Mouse (Mus musculus): ENCODE measurements around the gene Tex46. TPM values are rescaled to one million over a fixed set of nuclear protein-coding genes. Genes with fewer than 3 reads are reported as not detected.

Tex46 gene
- polyA plus RNA-seq, 1 experiment from 2014 or later: not detected

GRCm38 (mm10) chr4:136638230-136638750 lies 28.1 kb downstream of the Tex46 start:
- Histone ChIP-seq H3K9me3 (ENCODE audit: control insufficient read depth, low read length) (no peaks in the 10 kb centered on the region), H3K4me2 (ENCODE audit: low read length) (peak overlapping the region; percentile 69), H3K27me3 (replicated peaks; ENCODE audit: control insufficient read depth, insufficient read depth, low read length) (no peaks in the 10 kb centered on the region), H3K9ac (ENCODE audit: low read depth, low read length) (peak overlapping the region; percentile 60), H3K4me3 (ENCODE audit: low read length) (peak overlapping the region; percentile 47), H3K27ac (ENCODE audit: low read depth, low read length) (no peak overlapping the region), H3K4me1 (ENCODE audit: control insufficient read depth, insufficient read depth, low read depth, low read length) (peaks cover 11% of the 10 kb centered on the region), H3K36me3 (ENCODE audit: control insufficient read depth, insufficient read depth, low read length) (no peaks in the 10 kb centered on the region)
- 29% methylated on average over 7 of the region's 7 CpGs for whole genome bisulfite sequencing
- ATAC-seq: peak; percentile 19

GRCm38 (mm10) chr4:136638890-136639289 lies 28.7 kb downstream of the Tex46 start:
- Histone ChIP-seq H3K4me1 (ENCODE audit: control insufficient read depth, insufficient read depth, low read depth, low read length) (peaks cover 11% of the 10 kb centered on the region), H3K36me3 (ENCODE audit: control insufficient read depth, insufficient read depth, low read length) (no peaks in the 10 kb centered on the region), H3K4me3 (ENCODE audit: low read length) (peak overlapping the region; percentile 15; the same call in 1 of the 2 replicates), H3K9ac (ENCODE audit: low read depth, low read length) (peak overlapping the region; percentile 1; the same call in 1 of the 2 replicates), H3K9me3 (ENCODE audit: control insufficient read depth, low read length) (no peaks in the 10 kb centered on the region), H3K27ac (ENCODE audit: low read depth, low read length) (0 out of 2 replicates have a peak overlapping the region, but pooled peaks have one; percentile 4), H3K4me2 (ENCODE audit: low read length) (peak overlapping the region; percentile 25), H3K27me3 (replicated peaks; ENCODE audit: control insufficient read depth, insufficient read depth, low read length) (no peaks in the 10 kb centered on the region)
- WGBS: 9% methylated on average over 10 of the region's 10 CpGs
- peak; percentile 35; the same call in 1 of the 2 replicates for ATAC-seq

GRCm38 (mm10) chr4:136648922-136649479 lies 38.8 kb downstream of the Tex46 start:
- Histone ChIP-seq H3K4me2 (ENCODE audit: low read length) (no peak overlapping the region), H3K9me3 (ENCODE audit: control insufficient read depth, low read length) (no peaks in the 10 kb centered on the region), H3K9ac (ENCODE audit: low read depth, low read length) (peak overlapping the region; percentile 10; the same call in 1 of the 2 replicates), H3K36me3 (ENCODE audit: control insufficient read depth, insufficient read depth, low read length) (no peaks in the 10 kb centered on the region), H3K4me1 (ENCODE audit: control insufficient read depth, insufficient read depth, low read depth, low read length) (peaks cover 19% of the 10 kb centered on the region), H3K27me3 (replicated peaks; ENCODE audit: control insufficient read depth, insufficient read depth, low read length) (no peaks in the 10 kb centered on the region), H3K4me3 (ENCODE audit: low read length) (no peak overlapping the region), H3K27ac (ENCODE audit: low read depth, low read length) (no peak overlapping the region)
- no peak for ATAC-seq
- WGBS: 24% methylated on average over 11 of the region's 11 CpGs

GRCm38 (mm10) chr4:136649480-136650196 lies 39.4 kb downstream of the Tex46 start:
- H3K36me3 ChIP-seq (ENCODE audit: control insufficient read depth, insufficient read depth, low read length): no peaks in the 10 kb centered on the region
- no peak overlapping the region for H3K27ac ChIP-seq (ENCODE audit: low read depth, low read length)
- ATAC-seq: no peak
- 41% methylated on average over 13 of the region's 13 CpGs for WGBS
- H3K4me3 ChIP-seq (ENCODE audit: low read length): no peak overlapping the region
- H3K27me3 ChIP-seq (replicated peaks; ENCODE audit: control insufficient read depth, insufficient read depth, low read length): no peaks in the 10 kb centered on the region
- peak overlapping the region; percentile 10; the same call in 1 of the 2 replicates for H3K9ac ChIP-seq (ENCODE audit: low read depth, low read length)
- H3K9me3 ChIP-seq (ENCODE audit: control insufficient read depth, low read length): no peaks in the 10 kb centered on the region
- no peak overlapping the region for H3K4me2 ChIP-seq (ENCODE audit: low read length)
- peaks cover 19% of the 10 kb centered on the region for H3K4me1 ChIP-seq (ENCODE audit: control insufficient read depth, insufficient read depth, low read depth, low read length)

- peaks cover 19% of the 10 kb centered on the region for H3K4me1 ChIP-seq (ENCODE audit: control insufficient read depth, insufficient read depth, low read depth, low read length)
- H3K9ac ChIP-seq (ENCODE audit: low read depth, low read length): no peak overlapping the region
- no peaks in the 10 kb centered on the region for H3K27me3 ChIP-seq (replicated peaks; ENCODE audit: control insufficient read depth, insufficient read depth, low read length)
- no peak overlapping the region for H3K4me2 ChIP-seq (ENCODE audit: low read length)
- no peak for ATAC-seq
- H3K4me3 ChIP-seq (ENCODE audit: low read length): no peak overlapping the region
- WGBS: 79% methylated on average over 8 of the region's 8 CpGs
- no peaks in the 10 kb centered on the region for H3K36me3 ChIP-seq (ENCODE audit: control insufficient read depth, insufficient read depth, low read length)
- no peak overlapping the region for H3K27ac ChIP-seq (ENCODE audit: low read depth, low read length)
- H3K9me3 ChIP-seq (ENCODE audit: control insufficient read depth, low read length): no peaks in the 10 kb centered on the region
Measured at GRCm38 (mm10) chr4:136650261-136650660, 40.0 kb downstream of the Tex46 start.

GRCm38 (mm10) chr4:136651357-136651811 lies 41.1 kb downstream of the Tex46 start:
- no peak overlapping the region for H3K9ac ChIP-seq (ENCODE audit: low read depth, low read length)
- H3K4me1 ChIP-seq (ENCODE audit: control insufficient read depth, insufficient read depth, low read depth, low read length): peaks cover 19% of the 10 kb centered on the region
- no peak overlapping the region for H3K4me3 ChIP-seq (ENCODE audit: low read length)
- H3K9me3 ChIP-seq (ENCODE audit: control insufficient read depth, low read length): no peaks in the 10 kb centered on the region
- H3K36me3 ChIP-seq (ENCODE audit: control insufficient read depth, insufficient read depth, low read length): peaks cover 5% of the 10 kb centered on the region; the same call in 1 of the 2 replicates
- peak; percentile 24; the same call in 1 of the 2 replicates for ATAC-seq
- WGBS: 59% methylated on average over 3 of the region's 3 CpGs
- H3K27me3 ChIP-seq (replicated peaks; ENCODE audit: control insufficient read depth, insufficient read depth, low read length): no peaks in the 10 kb centered on the region
- H3K27ac ChIP-seq (ENCODE audit: low read depth, low read length): peak overlapping the region; percentile 49
- H3K4me2 ChIP-seq (ENCODE audit: low read length): no peak overlapping the region

GRCm38 (mm10) chr4:136651882-136652527 lies 41.8 kb downstream of the Tex46 start:
- Histone ChIP-seq H3K4me1 (ENCODE audit: control insufficient read depth, insufficient read depth, low read depth, low read length) (peaks cover 19% of the 10 kb centered on the region), H3K9me3 (ENCODE audit: control insufficient read depth, low read length) (no peaks in the 10 kb centered on the region), H3K9ac (ENCODE audit: low read depth, low read length) (no peak overlapping the region), H3K36me3 (ENCODE audit: control insufficient read depth, insufficient read depth, low read length) (peaks cover 5% of the 10 kb centered on the region; the same call in 1 of the 2 replicates), H3K27ac (ENCODE audit: low read depth, low read length) (peak overlapping the region; percentile 63), H3K4me2 (ENCODE audit: low read length) (no peak overlapping the region), H3K27me3 (replicated peaks; ENCODE audit: control insufficient read depth, insufficient read depth, low read length) (no peaks in the 10 kb centered on the region), H3K4me3 (ENCODE audit: low read length) (no peak overlapping the region)
- 53% methylated on average over 13 of the region's 13 CpGs for WGBS
- peak; percentile 54 for ATAC-seq

GRCm38 (mm10) chr4:136652528-136652910 lies 42.3 kb downstream of the Tex46 start:
- Histone ChIP-seq H3K4me3 (ENCODE audit: low read length) (no peak overlapping the region), H3K9me3 (ENCODE audit: control insufficient read depth, low read length) (no peaks in the 10 kb centered on the region), H3K27me3 (replicated peaks; ENCODE audit: control insufficient read depth, insufficient read depth, low read length) (no peaks in the 10 kb centered on the region), H3K36me3 (ENCODE audit: control insufficient read depth, insufficient read depth, low read length) (peaks cover 9% of the 10 kb centered on the region; the same call in 1 of the 2 replicates), H3K27ac (ENCODE audit: low read depth, low read length) (peak overlapping the region; percentile 63; the same call in 1 of the 2 replicates), H3K4me1 (ENCODE audit: control insufficient read depth, insufficient read depth, low read depth, low read length) (peaks cover 19% of the 10 kb centered on the region), H3K9ac (ENCODE audit: low read depth, low read length) (no peak overlapping the region), H3K4me2 (ENCODE audit: low read length) (no peak overlapping the region)
- WGBS: 43% methylated on average over 11 of the region's 11 CpGs
- peak; percentile 37; the same call in 1 of the 2 replicates for ATAC-seq
